Mouse (Mus musculus) thymus, adult 2 months (tissue): Measurements from ENCODE around the gene Utrn. TPM values are rescaled to one million over a fixed set of nuclear protein-coding genes. Genes with fewer than 3 reads are reported as not detected.

Experiments
- DNase-seq: peaks from one replicate; pipeline ENCODE4 v3.0.0; 2021
- H3K27ac ChIP-seq: fragments of 200-500 bp; 2 replicates; pipeline ENCODE4 v1.5.1; 2012; ENCODE audit warnings: low read length, control low read depth; ENCODE audit not compliant: control insufficient read depth, insufficient read depth
- H3K27me3 ChIP-seq: fragments of 200-500 bp; 2 replicates; pipeline ENCODE4 v1.6.1; 2012; ENCODE audit warnings: mild to moderate bottlenecking, low read length, moderate library complexity, mixed read lengths; ENCODE audit not compliant: control insufficient read depth, insufficient read depth
- H3K36me3 ChIP-seq: fragments of 200-500 bp; 2 replicates; pipeline ENCODE4 v1.6.1; 2012; ENCODE audit warnings: mild to moderate bottlenecking, low read length, moderate library complexity; ENCODE audit not compliant: control insufficient read depth, insufficient read depth
- H3K4me1 ChIP-seq: fragments of 200-500 bp; replicated peaks from 2 replicates; pipeline ENCODE4 v1.6.1; 2012; ENCODE audit warnings: low read length; ENCODE audit not compliant: control insufficient read depth, insufficient read depth
- H3K4me3 ChIP-seq: fragments of 200-500 bp; 2 replicates; pipeline ENCODE4 v1.5.1; 2012; ENCODE audit warnings: mild to moderate bottlenecking, low read length, control low read depth, moderate library complexity; ENCODE audit not compliant: control insufficient read depth, insufficient read depth
- CTCF ChIP-seq: fragments of 200-500 bp; IDR thresholded peaks from 2 replicates; pipeline ENCODE4 v1.5.1; 2012; ENCODE audit warnings: mild to moderate bottlenecking, control low read depth, low read length, moderate library complexity, borderline replicate concordance; ENCODE audit not compliant: control insufficient read depth, poor library complexity, insufficient read depth; ENCODE audit errors: extremely low read depth
- POLR2A ChIP-seq: fragments of 200-500 bp; IDR thresholded peaks from 2 replicates; pipeline ENCODE4 v1.6.1; 2012; ENCODE audit warnings: mild to moderate bottlenecking, low read length, control low read depth, moderate library complexity; ENCODE audit not compliant: control insufficient read depth, poor library complexity, insufficient read depth; ENCODE audit errors: extremely low read depth
- WGBS: fragments of 180-500 bp; shearing (Covaris S2); methylation state at CpG from one replicate; pipeline ENCODE4 v1.1.7; 2018; 5-methylcytosine and 5-hydroxymethylcytosine counted together
- polyA plus RNA-seq: library from polyadenylated mRNA; depleted of rRNA; stranded (reverse); fragments of >200 nt; gene quantifications from 2 replicates; pipeline ENCODE4 v1.2.3, GENCODE M21; 2012

The Utrn gene
- polyA plus RNA-seq, 1 experiment: 30.3 TPM

DNA sequence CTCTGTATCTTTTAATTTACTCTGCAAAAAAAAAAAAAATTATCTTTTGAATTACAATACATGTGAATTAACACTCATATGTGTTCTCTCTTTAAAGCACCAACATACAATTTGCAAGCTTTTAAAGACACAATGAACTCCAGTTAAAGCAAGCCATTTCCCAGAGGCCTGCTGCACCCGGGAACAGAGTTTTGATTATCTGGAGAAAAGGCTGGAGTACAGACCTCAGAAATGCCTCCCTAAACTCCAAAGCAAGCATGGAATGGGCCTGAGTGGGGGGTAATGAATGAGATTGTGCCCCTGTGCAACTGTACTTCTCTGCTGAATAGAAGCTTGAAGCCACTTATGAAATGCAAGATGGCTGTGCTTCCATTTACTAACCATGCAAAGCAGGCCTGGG, 281.8 kb downstream of the Utrn start:
- Histone ChIP-seq H3K36me3 (no peaks in the 10 kb centered on the region; the same call in 1 of the 2 replicates), H3K27me3 (no peaks in the 10 kb centered on the region), H3K4me1 (no peaks in the 10 kb centered on the region), H3K4me3 (no peak overlapping the region), H3K27ac (no peak overlapping the region)
- DNase-seq: no peak
- 98% methylated on average over 1 of the region's 1 CpGs for WGBS
- TF ChIP-seq POLR2A: no peak
- no peak for TF ChIP-seq CTCF

DNA sequence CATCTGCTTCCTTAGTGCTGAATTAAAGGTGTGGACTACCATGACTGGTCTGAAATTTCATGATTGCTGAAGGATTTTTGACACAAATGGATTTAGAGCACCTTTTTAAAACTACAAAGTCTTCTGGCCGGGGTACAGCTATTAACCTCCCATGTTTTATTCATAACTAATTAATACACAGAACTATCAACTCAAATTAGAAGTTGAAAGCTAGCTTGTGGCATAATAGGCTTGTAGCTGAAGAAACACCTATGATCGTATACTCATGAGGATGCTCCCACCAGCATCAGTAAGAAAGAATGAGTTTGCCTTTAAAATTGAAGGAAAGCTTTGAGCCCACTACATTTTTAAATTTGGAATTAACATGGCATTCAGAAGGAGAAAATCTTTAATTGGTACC, 282.3 kb downstream of the Utrn start:
- Histone ChIP-seq H3K4me1 (no peaks in the 10 kb centered on the region; the same call in 1 of the 2 replicates), H3K4me3 (no peak overlapping the region), H3K27me3 (no peaks in the 10 kb centered on the region), H3K27ac (no peak overlapping the region), H3K36me3 (no peaks in the 10 kb centered on the region; the same call in 1 of the 2 replicates)
- DNase-seq: no peak
- 97% methylated on average over 2 of the region's 2 CpGs for WGBS
- TF ChIP-seq POLR2A: no peak
- no peak for TF ChIP-seq CTCF

DNA sequence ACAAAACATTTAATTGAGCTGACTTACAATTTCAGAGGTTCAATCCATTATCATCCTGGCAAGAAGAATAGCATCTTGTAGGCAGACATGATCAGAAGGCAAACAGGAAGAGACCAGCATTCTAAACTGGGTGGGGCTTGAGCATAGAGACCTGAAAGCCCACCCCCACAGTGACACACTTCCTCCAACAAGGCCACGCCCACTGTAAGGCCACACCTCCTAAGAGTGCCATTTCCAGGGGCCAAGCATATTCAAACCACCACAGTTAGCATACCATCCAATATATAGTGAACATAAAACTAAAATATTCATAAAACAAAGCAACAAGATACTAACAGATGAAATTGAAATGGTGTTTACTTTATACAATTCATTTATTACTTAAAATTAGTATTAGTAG, 283.0 kb downstream of the Utrn start:
- DNase-seq: no peak
- 91% methylated on average over 1 of the region's 1 CpGs for WGBS
- H3K36me3 ChIP-seq: no peaks in the 10 kb centered on the region; the same call in 1 of the 2 replicates
- H3K4me1 ChIP-seq: no peaks in the 10 kb centered on the region; the same call in 1 of the 2 replicates
- TF ChIP-seq POLR2A (no peak), CTCF (no peak)
- no peak overlapping the region for H3K27ac ChIP-seq
- H3K27me3 ChIP-seq: no peaks in the 10 kb centered on the region
- no peak overlapping the region for H3K4me3 ChIP-seq

DNA sequence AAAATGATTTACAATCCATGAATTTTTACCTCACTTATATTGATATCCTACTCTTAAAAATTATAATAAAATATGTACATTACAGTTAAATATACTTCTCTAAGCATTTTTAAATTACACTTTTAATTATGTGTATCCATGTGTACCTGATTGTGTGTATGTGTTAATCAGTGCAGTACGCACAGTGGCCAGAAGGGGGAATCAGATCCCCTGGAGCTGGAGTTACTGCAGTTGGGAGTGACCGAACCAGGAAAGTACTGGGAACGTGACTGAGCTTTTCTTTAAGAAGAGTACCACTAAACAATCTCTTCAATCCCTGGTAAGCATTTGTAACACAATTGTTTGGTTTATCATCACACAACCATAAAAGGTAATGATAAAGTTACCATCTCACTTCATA, 285.7 kb downstream of the Utrn start:
- H3K4me1 ChIP-seq: no peaks in the 10 kb centered on the region; the same call in 1 of the 2 replicates
- DNase-seq: no peak
- H3K27me3 ChIP-seq: no peaks in the 10 kb centered on the region
- no peak overlapping the region for H3K27ac ChIP-seq
- no peaks in the 10 kb centered on the region; the same call in 1 of the 2 replicates for H3K36me3 ChIP-seq
- no peak overlapping the region for H3K4me3 ChIP-seq
- TF ChIP-seq POLR2A (no peak), CTCF (no peak)
- WGBS: 99% methylated on average over 3 of the region's 3 CpGs

DNA sequence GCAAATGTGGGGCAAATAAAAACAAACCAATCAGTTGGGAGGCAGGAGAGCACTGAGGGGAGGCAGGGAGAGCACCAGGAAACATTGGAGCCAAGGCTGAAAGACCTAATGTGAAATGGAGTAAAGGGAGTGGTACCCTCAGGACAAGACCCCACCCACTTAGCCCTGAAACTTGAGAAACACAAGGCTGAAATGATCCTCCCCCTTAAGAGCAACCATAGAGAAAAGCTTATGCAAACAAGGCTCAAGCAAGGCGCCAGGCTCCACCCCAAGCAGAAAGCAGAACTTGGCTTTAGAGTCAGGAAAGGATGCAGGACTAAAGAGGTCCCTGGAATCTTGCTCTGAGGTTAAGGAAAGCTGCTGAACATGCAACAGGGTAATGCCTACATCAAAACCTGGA, 290.1 kb downstream of the Utrn start:
- no peak for TF ChIP-seq CTCF
- no peak for TF ChIP-seq POLR2A
- no peak for DNase-seq
- no peaks in the 10 kb centered on the region; the same call in 1 of the 2 replicates for H3K4me1 ChIP-seq
- no peaks in the 10 kb centered on the region for H3K27me3 ChIP-seq
- H3K27ac ChIP-seq: no peak overlapping the region
- WGBS: 93% methylated on average over 1 of the region's 1 CpGs
- H3K4me3 ChIP-seq: no peak overlapping the region
- no peaks in the 10 kb centered on the region for H3K36me3 ChIP-seq

DNA sequence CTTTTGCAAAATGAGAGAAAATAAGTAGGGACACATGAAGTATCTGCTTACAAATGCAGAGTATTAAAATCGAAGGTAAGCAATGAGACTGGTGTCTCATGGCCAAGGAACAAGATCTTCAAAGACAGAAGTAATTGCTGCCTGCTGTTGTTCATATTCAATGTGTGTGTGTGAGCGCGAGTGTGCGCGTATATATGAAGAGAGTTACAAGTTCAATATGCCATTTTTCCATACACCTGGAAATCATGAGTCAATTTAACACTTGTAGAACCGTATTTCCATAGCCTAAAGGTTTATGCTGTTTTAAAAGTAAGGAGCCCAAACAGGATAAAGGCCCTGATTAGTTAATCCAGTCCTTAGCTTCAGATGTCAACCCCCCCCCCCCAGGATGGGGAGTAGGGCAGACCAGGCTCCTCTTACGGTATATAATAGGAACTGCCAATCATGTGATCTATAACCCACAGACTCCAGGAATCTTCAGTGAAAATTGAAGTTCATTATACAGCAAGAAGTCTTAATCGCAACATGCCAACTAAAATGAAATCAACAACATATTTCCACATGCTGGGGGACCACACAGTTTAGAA, 293.2 kb downstream of the Utrn start:
- Histone ChIP-seq H3K27ac (no peak overlapping the region), H3K4me1 (no peaks in the 10 kb centered on the region), H3K36me3 (no peaks in the 10 kb centered on the region), H3K27me3 (no peaks in the 10 kb centered on the region), H3K4me3 (no peak overlapping the region)
- WGBS: 96% methylated on average over 8 of the region's 8 CpGs
- DNase-seq: no peak
- no peak for TF ChIP-seq CTCF
- no peak for TF ChIP-seq POLR2A

DNA sequence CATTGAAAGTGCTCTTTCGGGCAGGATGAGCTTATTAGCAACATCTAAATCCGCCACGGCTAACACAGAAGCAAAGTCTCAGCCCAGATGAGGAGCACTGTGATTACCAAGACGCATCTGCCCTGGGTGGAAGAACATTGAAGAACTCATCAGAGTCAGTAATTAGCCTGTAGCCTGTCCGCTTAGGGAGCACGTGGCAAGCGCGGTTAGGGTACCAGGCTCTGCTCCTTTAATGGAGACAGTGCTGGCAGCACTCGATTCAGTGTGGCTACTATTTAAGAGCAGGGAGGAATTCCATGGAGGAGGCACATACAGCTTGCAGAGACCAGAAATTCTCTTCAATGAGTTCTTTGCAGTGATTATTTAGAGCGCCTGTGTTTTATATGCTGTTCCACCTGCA, 294.4 kb downstream of the Utrn start:
- WGBS: 97% methylated on average over 10 of the region's 10 CpGs

More for the DNA sequence above, 294.4 kb downstream of the Utrn start:
- Histone ChIP-seq H3K27ac (no peak overlapping the region), H3K4me3 (no peak overlapping the region), H3K27me3 (no peaks in the 10 kb centered on the region), H3K4me1 (no peaks in the 10 kb centered on the region), H3K36me3 (no peaks in the 10 kb centered on the region)
- no peak for TF ChIP-seq CTCF
- DNase-seq: no peak
